Mouse (Mus musculus): ENCODE results near the gene Scap. TPM values are rescaled to one million over a fixed set of nuclear protein-coding genes. Genes with fewer than 3 reads are reported as not detected.
"Not testable (repeated sequence)": the region's sequence is repeated elsewhere in the genome, so short reads cannot be mapped to it uniquely, and the experiment has no call there.

The Scap gene
- polyA plus RNA-seq, 1 experiment from 2014 or later = 24.5 TPM

DNA sequence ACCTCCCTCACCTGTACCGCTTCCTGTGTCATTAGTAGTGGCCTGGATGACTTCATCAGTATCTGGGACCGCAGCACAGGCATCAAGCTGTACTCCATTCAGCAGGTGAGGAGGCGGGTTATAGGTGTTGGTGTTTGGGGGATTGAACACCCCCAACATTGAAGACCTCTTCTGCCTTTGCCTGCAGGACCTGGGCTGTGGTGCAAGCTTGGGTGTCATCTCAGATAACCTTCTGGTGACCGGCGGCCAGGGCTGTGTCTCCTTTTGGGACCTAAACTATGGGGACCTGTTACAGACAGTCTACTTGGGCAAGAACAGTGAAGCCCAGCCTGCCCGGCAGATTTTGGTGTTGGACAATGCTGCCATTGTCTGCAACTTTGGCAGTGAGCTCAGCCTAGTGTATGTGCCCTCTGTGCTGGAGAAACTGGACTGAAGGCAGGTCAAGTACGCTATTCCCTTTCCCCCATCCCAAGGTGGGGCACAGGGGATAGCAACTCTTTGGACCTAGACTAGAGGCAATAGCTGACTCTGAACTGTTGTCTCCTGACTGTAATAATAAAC is 51.4 kb downstream of the Scap start:
- Histone ChIP-seq H3K9ac (ENCODE audit: low read length) (no peak overlapping the region), H3K27me3 (replicated peaks; ENCODE audit: control insufficient read depth, insufficient read depth, low read length) (no peaks in the 10 kb centered on the region), H3K9me3 (replicated peaks; ENCODE audit: control insufficient read depth, low read length) (no peaks in the 10 kb centered on the region), H3K27ac (ENCODE audit: low read depth, low read length) (no peak overlapping the region), H3K4me2 (ENCODE audit: low read length) (no peak overlapping the region), H3K4me3 (ENCODE audit: low read depth, low read length) (no peak overlapping the region), H3K36me3 (ENCODE audit: control insufficient read depth, insufficient read depth, low read length) (peaks cover 98% of the 10 kb centered on the region), H3K4me1 (ENCODE audit: control insufficient read depth, insufficient read depth, low read length) (no peaks in the 10 kb centered on the region)
- WGBS = 86% methylated on average over 7 of the region's 7 CpGs
- no peak for ATAC-seq
- no peak for DNase-seq (ENCODE audit: low spot score)

DNA sequence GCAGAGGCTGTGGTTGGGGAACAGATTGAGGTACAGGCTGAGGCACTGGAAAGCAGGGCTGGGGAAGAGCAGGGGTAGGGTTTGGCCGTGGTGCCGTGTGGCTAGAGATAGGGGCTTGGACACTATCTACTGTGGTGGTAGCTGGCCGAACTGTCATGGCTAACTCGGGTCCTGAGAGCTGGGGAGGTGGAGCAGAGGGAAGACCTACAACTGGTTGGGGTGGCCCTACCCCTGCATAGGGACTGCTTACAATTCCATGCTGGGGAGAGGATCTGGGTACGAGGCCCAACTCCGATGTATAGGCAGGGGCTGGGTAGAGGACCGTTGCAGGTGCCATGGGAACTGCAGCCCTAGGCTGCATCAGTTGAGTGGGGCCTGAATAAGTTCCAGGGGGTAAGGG is 54.9 kb downstream of the Scap start:
- Histone ChIP-seq H3K36me3 (ENCODE audit: control insufficient read depth, insufficient read depth, low read length) (peaks cover 98% of the 10 kb centered on the region), H3K9me3 (replicated peaks; ENCODE audit: control insufficient read depth, low read length) (no peaks in the 10 kb centered on the region), H3K9ac (ENCODE audit: low read length) (no peak overlapping the region)

DNA sequence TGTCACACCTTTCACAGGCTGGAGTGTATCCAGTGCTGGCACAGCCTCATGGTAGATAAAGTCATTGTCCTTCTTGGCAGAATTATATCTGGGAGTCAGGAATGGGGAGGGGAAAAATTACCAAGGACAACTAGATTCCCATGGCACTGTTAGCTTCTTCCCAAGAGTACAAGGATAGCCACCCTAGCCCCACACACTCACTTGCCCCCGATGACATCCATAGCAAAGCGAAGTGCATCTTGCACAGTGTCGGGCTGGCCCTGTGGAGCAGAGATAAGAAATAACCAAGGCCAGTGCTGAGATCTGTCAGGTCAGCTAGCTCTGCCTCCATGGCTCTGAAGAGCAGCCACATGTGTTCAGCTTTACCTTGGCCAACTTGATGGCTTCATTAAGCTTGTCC is 57.8 kb downstream of the Scap start:
- no peak for DNase-seq (ENCODE audit: low spot score)
- Histone ChIP-seq H3K27me3 (replicated peaks; ENCODE audit: control insufficient read depth, insufficient read depth, low read length) (no peaks in the 10 kb centered on the region), H3K4me1 (ENCODE audit: control insufficient read depth, insufficient read depth, low read length) (no peaks in the 10 kb centered on the region), H3K4me3 (ENCODE audit: low read depth, low read length) (no peak overlapping the region), H3K9ac (ENCODE audit: low read length) (no peak overlapping the region), H3K9me3 (replicated peaks; ENCODE audit: control insufficient read depth, low read length) (no peaks in the 10 kb centered on the region), H3K4me2 (ENCODE audit: low read length) (no peak overlapping the region), H3K36me3 (ENCODE audit: control insufficient read depth, insufficient read depth, low read length) (peaks cover 95% of the 10 kb centered on the region), H3K27ac (ENCODE audit: low read depth, low read length) (no peak overlapping the region)
- no peak for ATAC-seq
- 95% methylated on average over 3 of the region's 3 CpGs for WGBS

More for the DNA sequence above, 54.9 kb downstream of the Scap start:
- H3K27ac ChIP-seq (ENCODE audit: low read depth, low read length) = no peak overlapping the region
- no peak overlapping the region for H3K4me2 ChIP-seq (ENCODE audit: low read length)
- H3K27me3 ChIP-seq (replicated peaks; ENCODE audit: control insufficient read depth, insufficient read depth, low read length) = no peaks in the 10 kb centered on the region
- no peak overlapping the region for H3K4me3 ChIP-seq (ENCODE audit: low read depth, low read length)
- 96% methylated on average over 7 of the region's 7 CpGs for WGBS
- ATAC-seq = no peak
- H3K4me1 ChIP-seq (ENCODE audit: control insufficient read depth, insufficient read depth, low read length) = no peaks in the 10 kb centered on the region
- no peak for DNase-seq (ENCODE audit: low spot score)

DNA sequence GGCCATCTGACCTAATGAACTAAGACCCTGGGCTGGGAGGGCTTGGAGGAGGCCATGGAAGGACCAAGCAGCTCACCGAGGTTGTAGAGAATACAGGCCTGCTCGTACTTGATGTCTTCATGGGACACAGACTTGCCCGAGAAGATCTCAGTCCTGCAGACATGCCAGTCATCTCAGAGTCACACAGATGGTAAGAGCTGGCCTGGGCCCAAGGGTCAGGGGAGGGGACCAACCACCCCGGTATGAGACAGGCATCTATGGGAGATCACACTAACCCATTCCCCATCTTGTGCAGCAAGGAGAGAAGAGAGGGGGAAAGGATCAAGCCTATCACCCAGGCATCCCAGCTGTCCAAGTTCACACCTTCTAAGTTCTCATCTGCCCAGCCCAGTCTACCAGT is 60.2 kb downstream of the Scap start:
- no peak for DNase-seq (ENCODE audit: low spot score)
- Histone ChIP-seq H3K4me1 (ENCODE audit: control insufficient read depth, insufficient read depth, low read length) (no peaks in the 10 kb centered on the region), H3K9me3 (replicated peaks; ENCODE audit: control insufficient read depth, low read length) (no peaks in the 10 kb centered on the region), H3K9ac (ENCODE audit: low read length) (no peak overlapping the region), H3K4me2 (ENCODE audit: low read length) (no peak overlapping the region), H3K36me3 (ENCODE audit: control insufficient read depth, insufficient read depth, low read length) (peaks cover 92% of the 10 kb centered on the region), H3K27ac (ENCODE audit: low read depth, low read length) (no peak overlapping the region), H3K27me3 (replicated peaks; ENCODE audit: control insufficient read depth, insufficient read depth, low read length) (no peaks in the 10 kb centered on the region), H3K4me3 (ENCODE audit: low read depth, low read length) (no peak overlapping the region)
- 89% methylated on average over 4 of the region's 4 CpGs for WGBS
- ATAC-seq = no peak

DNA sequence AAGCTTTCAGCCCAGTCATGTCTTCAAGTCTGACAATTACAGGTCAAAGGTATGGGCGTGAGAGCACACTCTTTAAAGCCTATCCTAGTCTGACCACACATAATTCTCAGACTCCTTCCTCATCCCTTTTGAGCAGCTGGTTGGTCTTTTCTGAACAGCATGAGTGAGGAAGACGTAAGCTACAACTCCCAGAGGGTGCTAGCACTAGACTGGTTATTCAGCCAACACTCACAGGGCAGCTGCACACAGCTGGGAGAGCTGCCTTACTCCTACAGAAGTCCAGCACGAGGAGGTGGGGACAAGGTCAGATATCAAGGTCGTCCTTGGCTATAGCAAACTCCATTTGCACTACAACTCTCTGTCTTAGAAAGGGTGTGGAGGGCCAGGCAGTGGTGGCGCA is 67.6 kb downstream of the Scap start:
- no peak overlapping the region for H3K4me2 ChIP-seq (ENCODE audit: low read length)
- H3K27me3 ChIP-seq (replicated peaks; ENCODE audit: control insufficient read depth, insufficient read depth, low read length) = no peaks in the 10 kb centered on the region
- WGBS = 91% methylated on average over 5 of the region's 5 CpGs
- peaks cover 26% of the 10 kb centered on the region for H3K36me3 ChIP-seq (ENCODE audit: control insufficient read depth, insufficient read depth, low read length)
- no peak overlapping the region for H3K27ac ChIP-seq (ENCODE audit: low read depth, low read length)
- no peak overlapping the region for H3K4me3 ChIP-seq (ENCODE audit: low read depth, low read length)
- no peaks in the 10 kb centered on the region for H3K9me3 ChIP-seq (replicated peaks; ENCODE audit: control insufficient read depth, low read length)
- H3K9ac ChIP-seq (ENCODE audit: low read length) = no peak overlapping the region
- no peak for ATAC-seq
- no peak for DNase-seq (ENCODE audit: low spot score)
- H3K4me1 ChIP-seq (ENCODE audit: control insufficient read depth, insufficient read depth, low read length) = no peaks in the 10 kb centered on the region

DNA sequence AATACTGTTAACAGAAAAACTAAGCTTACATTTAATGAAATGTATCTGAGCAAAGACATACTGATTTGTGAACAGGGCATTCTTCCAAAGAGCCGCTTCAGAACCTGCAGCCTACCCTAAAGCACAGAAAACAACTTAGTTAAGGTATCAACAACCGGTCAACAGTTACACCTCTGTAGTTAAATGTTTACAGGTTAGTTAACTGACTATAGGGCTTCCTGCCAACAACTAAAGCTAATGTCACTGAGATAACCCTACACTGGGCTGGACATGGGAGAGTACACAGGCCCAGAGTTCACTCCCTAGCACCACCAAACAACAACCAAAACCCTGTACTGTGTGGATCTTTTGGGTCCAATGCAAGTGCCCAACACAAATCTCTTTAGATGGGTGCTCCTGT is 69.6 kb downstream of the Scap start:
- ATAC-seq = no peak

DNA sequence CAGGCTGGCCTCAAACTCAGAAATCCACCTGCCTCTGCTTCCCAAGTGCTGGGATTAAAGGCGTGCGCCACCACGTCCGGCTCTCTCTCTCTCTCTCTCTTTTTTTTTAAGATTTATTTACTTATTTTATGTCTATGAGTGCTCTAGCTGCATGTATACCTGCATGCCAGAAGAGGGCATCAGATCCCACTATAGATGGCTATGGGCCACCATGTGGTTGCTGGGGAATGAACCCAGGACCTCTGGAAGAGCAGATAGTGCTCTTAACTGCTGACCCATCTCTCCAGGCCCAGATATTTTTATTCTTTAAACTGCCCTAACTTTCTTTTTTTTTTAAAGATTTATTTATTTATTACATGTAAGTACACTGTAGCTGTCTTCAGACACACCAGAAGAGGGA is 70.2 kb downstream of the Scap start:
- WGBS = 82% methylated on average over 4 of the region's 4 CpGs
- not testable (repeated sequence) for H3K27ac ChIP-seq (ENCODE audit: low read depth, low read length); H3K9me3 ChIP-seq (replicated peaks; ENCODE audit: control insufficient read depth, low read length); H3K4me1 ChIP-seq (ENCODE audit: control insufficient read depth, insufficient read depth, low read length); ATAC-seq; DNase-seq (ENCODE audit: low spot score); H3K36me3 ChIP-seq (ENCODE audit: control insufficient read depth, insufficient read depth, low read length); H3K9ac ChIP-seq (ENCODE audit: low read length); H3K4me3 ChIP-seq (ENCODE audit: low read depth, low read length); H3K4me2 ChIP-seq (ENCODE audit: low read length); H3K27me3 ChIP-seq (replicated peaks; ENCODE audit: control insufficient read depth, insufficient read depth, low read length)

More for the DNA sequence above, 69.6 kb downstream of the Scap start:
- Histone ChIP-seq H3K27ac (ENCODE audit: low read depth, low read length) (no peak overlapping the region), H3K27me3 (replicated peaks; ENCODE audit: control insufficient read depth, insufficient read depth, low read length) (no peaks in the 10 kb centered on the region), H3K9ac (ENCODE audit: low read length) (no peak overlapping the region), H3K4me2 (ENCODE audit: low read length) (no peak overlapping the region), H3K4me3 (ENCODE audit: low read depth, low read length) (no peak overlapping the region), H3K4me1 (ENCODE audit: control insufficient read depth, insufficient read depth, low read length) (peaks cover 5% of the 10 kb centered on the region), H3K36me3 (ENCODE audit: control insufficient read depth, insufficient read depth, low read length) (peaks cover 9% of the 10 kb centered on the region), H3K9me3 (replicated peaks; ENCODE audit: control insufficient read depth, low read length) (no peaks in the 10 kb centered on the region)
- 98% methylated on average over 2 of the region's 2 CpGs for WGBS
- no peak for DNase-seq (ENCODE audit: low spot score)

DNA sequence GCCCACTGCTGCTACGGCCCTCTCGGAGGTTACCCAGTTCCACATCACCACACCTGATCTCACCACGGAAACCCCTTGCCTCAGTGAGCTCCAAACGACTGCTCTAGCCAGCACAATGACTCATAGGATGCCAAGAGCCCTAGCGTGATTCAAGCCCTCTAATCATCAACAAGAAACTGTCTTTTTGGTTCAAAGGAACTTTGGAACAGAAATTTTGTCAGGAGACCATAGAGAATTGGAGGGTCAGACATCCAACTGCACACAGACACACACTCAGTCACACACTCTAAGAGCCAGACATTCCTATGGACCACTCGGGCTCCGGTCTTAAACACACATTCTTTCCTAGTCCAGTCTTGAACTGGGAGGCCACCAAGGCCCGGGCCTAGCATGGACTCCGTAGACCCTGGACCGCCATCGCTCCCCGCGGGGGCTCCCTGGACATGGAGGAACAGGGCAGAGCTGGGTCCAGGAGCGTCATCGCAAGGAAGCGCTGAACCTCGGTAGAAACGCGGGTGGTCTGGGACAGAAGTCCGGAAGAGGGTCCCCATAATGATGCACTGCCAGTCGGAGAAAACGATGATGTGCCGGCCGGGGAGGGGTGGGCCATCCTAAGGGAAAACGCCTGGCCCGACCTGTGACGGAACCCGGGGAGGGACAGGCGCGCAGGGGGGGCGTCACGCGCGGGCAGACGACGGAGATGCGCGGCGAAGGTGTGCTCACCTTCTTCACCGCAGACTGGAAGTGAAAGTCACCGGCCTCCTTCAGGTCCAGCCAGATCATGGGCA is 74.4 kb downstream of the Scap start:
- no peak for DNase-seq (ENCODE audit: low spot score)
- peaks cover 5% of the 10 kb centered on the region for H3K4me1 ChIP-seq (ENCODE audit: control insufficient read depth, insufficient read depth, low read length)
- peak overlapping the region; percentile 28; the same call in 1 of the 2 replicates for H3K27ac ChIP-seq (ENCODE audit: low read depth, low read length)
- peak; percentile 76 for ATAC-seq
- peak overlapping the region; percentile 82 for H3K4me3 ChIP-seq (ENCODE audit: low read depth, low read length)
- no peaks in the 10 kb centered on the region for H3K27me3 ChIP-seq (replicated peaks; ENCODE audit: control insufficient read depth, insufficient read depth, low read length)
- H3K36me3 ChIP-seq (ENCODE audit: control insufficient read depth, insufficient read depth, low read length) = no peaks in the 10 kb centered on the region
- WGBS = under 1% methylated on average over 39 of the region's 41 CpGs
- no peaks in the 10 kb centered on the region for H3K9me3 ChIP-seq (replicated peaks; ENCODE audit: control insufficient read depth, low read length)
- H3K4me2 ChIP-seq (ENCODE audit: low read length) = peak overlapping the region; percentile 82
- peak overlapping the region; percentile 91 for H3K9ac ChIP-seq (ENCODE audit: low read length)

DNA sequence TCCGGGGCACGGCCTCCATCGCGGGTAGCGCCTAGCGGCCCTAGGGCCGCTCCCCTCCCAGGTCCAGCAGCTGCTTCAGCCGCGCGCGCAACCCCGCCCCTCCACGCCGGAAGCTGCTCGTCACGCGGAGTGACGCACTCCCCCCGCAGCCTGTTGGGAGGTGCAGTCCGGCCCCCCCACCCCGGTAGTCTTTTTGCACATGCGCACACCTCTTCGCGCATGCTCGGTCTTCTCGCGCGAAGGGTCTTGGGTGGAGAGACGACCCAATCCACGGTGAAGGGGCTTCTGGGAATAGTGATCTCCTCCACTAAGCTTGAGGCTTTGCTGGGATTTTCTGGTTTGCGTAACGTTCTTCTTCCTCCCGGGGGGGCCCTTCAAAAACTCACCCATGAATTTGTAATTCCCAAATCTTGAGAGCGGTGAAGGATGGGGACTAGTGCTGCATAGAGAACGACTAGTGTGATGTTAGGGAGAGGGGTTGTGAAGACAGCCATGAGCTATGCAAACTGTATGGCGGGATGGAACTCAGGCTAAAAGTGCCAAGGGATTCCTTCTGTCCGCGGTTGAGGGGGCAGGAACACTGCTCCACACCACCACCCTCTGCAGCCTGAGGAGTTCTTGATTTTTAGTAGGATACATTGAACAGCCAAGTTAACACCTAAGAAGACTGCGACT is 75.1 kb downstream of the Scap start, which contains the start of gene Ptpn23:
Gene Ptpn23, minus strand, starts transcription at position 115 of the 675 bp plus-strand sequence.
- Histone ChIP-seq H3K36me3 (ENCODE audit: control insufficient read depth, insufficient read depth, low read length) (no peaks in the 10 kb centered on the region), H3K4me1 (ENCODE audit: control insufficient read depth, insufficient read depth, low read length) (peaks cover 5% of the 10 kb centered on the region), H3K4me3 (ENCODE audit: low read depth, low read length) (peak within 1 kb of the TSS; percentile 82), H3K27ac (ENCODE audit: low read depth, low read length) (peak within 1 kb of the TSS; percentile 49; the same call in 1 of the 2 replicates), H3K4me2 (ENCODE audit: low read length) (peak within 1 kb of the TSS; percentile 82), H3K9me3 (replicated peaks; ENCODE audit: control insufficient read depth, low read length) (no peaks in the 10 kb centered on the region), H3K9ac (ENCODE audit: low read length) (peak within 1 kb of the TSS; percentile 91), H3K27me3 (replicated peaks; ENCODE audit: control insufficient read depth, insufficient read depth, low read length) (no peaks in the 10 kb centered on the region)
- 1% methylated on average over 32 of the region's 39 CpGs for WGBS
- peak; percentile 96 for ATAC-seq
- DNase-seq (ENCODE audit: low spot score) = peak; percentile 99
